Mouse (Mus musculus) 416B (cell line): ENCODE data around the gene 1700123L14Rik.
"Not testable (repeated sequence)": the region's sequence is repeated elsewhere in the genome, so short reads cannot be mapped to it uniquely, and the experiment has no call there.

Source experiments
- DNase-seq: peaks from one replicate; pipeline ENCODE4 v3.0.0; 2011; ENCODE audit warnings: low read depth

1700123L14Rik gene

GRCm38 (mm10) chr6:96165818-96166379 lies at the start of gene 1700123L14Rik:
Gene 1700123L14Rik, minus strand, starts transcription at chr6:96166243.
- no peak for DNase-seq

GRCm38 (mm10) chr6:96205395-96205794 lies 39.4 kb upstream of the 1700123L14Rik start:
- no peak for DNase-seq

GRCm38 (mm10) chr6:96198991-96199390 lies 32.9 kb upstream of the 1700123L14Rik start:
- not testable (repeated sequence) for DNase-seq

GRCm38 (mm10) chr6:96186517-96186916 lies 20.5 kb upstream of the 1700123L14Rik start:
- no peak for DNase-seq

GRCm38 (mm10) chr6:96183392-96183791 lies 17.3 kb upstream of the 1700123L14Rik start:
- no peak for DNase-seq

GRCm38 (mm10) chr6:96178530-96178929 lies 12.5 kb upstream of the 1700123L14Rik start:
- DNase-seq, result no peak

- DNase-seq, result no peak
These were observed 7.6 kb upstream of the 1700123L14Rik start for GRCm38 (mm10) chr6:96173681-96174080.

- no peak for DNase-seq
These were observed 988 bp upstream of the 1700123L14Rik start for GRCm38 (mm10) chr6:96167031-96167430.

- no peak for DNase-seq
These were observed 640 bp downstream of the 1700123L14Rik start for GRCm38 (mm10) chr6:96165403-96165802.

- no peak for DNase-seq
These were observed 22.7 kb downstream of the 1700123L14Rik start for GRCm38 (mm10) chr6:96143326-96143725.

GRCm38 (mm10) chr6:96116534-96117272 lies 49.3 kb downstream of the 1700123L14Rik start:
- no peak for DNase-seq

GRCm38 (mm10) chr6:96116148-96116533 lies 49.9 kb downstream of the 1700123L14Rik start:
- no peak for DNase-seq
